Mouse (Mus musculus): Measurements from ENCODE around the gene C87977. TPM values are rescaled to one million over a fixed set of nuclear protein-coding genes. Genes with fewer than 3 reads are reported as not detected.
"Not testable (repeated sequence)": the region's sequence is repeated elsewhere in the genome, so short reads cannot be mapped to it uniquely, and the experiment has no call there.

The C87977 gene
- not detected for total RNA-seq (2021)
- long read RNA-seq, experiment 1: 0 reads
- long read RNA-seq, experiment 2: 0 reads

GRCm38 (mm10) chr4:144213218-144213617, at the start of gene C87977:
Gene C87977, minus strand, starts transcription at chr4:144213318.
- not testable (repeated sequence) for DNase-seq

- DNase-seq: not testable (repeated sequence)
Measured at GRCm38 (mm10) chr4:144254768-144255167, 41.6 kb upstream of the C87977 start.

GRCm38 (mm10) chr4:144190419-144190818, 22.7 kb downstream of the C87977 start, which contains the start of gene Oog2:
Gene Oog2, plus strand, starts transcription at chr4:144190719.
- DNase-seq: no peak

- DNase-seq: no peak
Measured at GRCm38 (mm10) chr4:144162563-144162962, 50.6 kb downstream of the C87977 start, which contains the start of gene Oog3. Gene Oog3, minus strand, starts transcription at chr4:144162663.

Other genes with a start within 250 kb of the C87977 start
- gene Gm13101, start 246.4 kb downstream of the C87977 start, total RNA-seq (2021): not detected
- gene Pramef17, start 218.9 kb downstream of the C87977 start, total RNA-seq (2021): not detected
- gene Pramel4, start 154.2 kb downstream of the C87977 start, total RNA-seq (2021): not detected
- not detected for gene Gm13102, start 106.8 kb downstream of the C87977 start, total RNA-seq (2021)
- gene Oog3, start 50.7 kb downstream of the C87977 start, total RNA-seq (2021): not detected
- gene Oog2, start 22.6 kb downstream of the C87977 start, total RNA-seq (2021): not detected
- gene Pramel5, start 67.2 kb upstream of the C87977 start, total RNA-seq (2021): not detected
- not detected for gene Gm13128, start 116.9 kb upstream of the C87977 start, total RNA-seq (2021)
- not detected for gene Gm13119, start 144.6 kb upstream of the C87977 start, total RNA-seq (2021)
- not detected for gene Pramef20, start 164.6 kb upstream of the C87977 start, total RNA-seq (2021)
- not detected for gene Pramef12, start 195.1 kb upstream of the C87977 start, total RNA-seq (2021)
- gene 1700012P22Rik, start 225.5 kb upstream of the C87977 start, total RNA-seq (2021): not detected
- not detected for gene Gm9944, start 240.0 kb upstream of the C87977 start, total RNA-seq (2021)